Mouse (Mus musculus): ENCODE measurements around the gene Tigd3.

- TF ChIP-seq GATA1 (IDR thresholded peaks at IDR 0.05; ENCODE audit: borderline replicate concordance, low read length) = no peak
- no peak for TF ChIP-seq FLI1 (IDR thresholded peaks at IDR 0.05; ENCODE audit: low read length)
These were observed 47.2 kb downstream of the Tigd3 start for GRCm38 (mm10) chr19:5846557-5847305.
